Mouse (Mus musculus): ENCODE measurements around the gene Satl1.

DNA sequence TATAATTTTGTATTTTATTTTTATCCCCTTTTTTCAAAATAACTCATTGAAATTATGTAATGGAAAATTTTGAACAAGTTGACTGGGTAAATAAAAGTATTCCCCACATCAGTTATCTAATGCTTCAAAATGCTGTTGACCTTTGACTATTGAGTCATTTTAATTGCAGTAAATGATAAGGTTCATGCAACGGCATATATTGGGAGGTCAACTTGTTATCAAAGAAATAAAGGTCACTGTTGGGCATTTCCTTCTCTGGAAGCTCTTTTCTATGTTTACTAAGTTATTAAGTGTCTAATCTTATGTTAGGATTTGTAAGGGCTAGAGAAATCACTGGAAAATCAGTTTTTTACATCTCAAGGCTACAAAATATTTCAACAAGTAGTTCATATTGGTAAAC, 31.0 kb upstream of the Satl1 start:
- TF ChIP-seq CTCF (conservative IDR thresholded peaks at IDR 0.05; ENCODE audit: insufficient read depth, insufficient read length, low read depth, low read length): no peak
- TF ChIP-seq POLR2A (IDR thresholded peaks at IDR 0.05; ENCODE audit: low read depth, low read length): no peak
